Mouse (Mus musculus): ENCODE data around the gene Sema5a.

- TF ChIP-seq CTCF (IDR thresholded peaks at IDR 0.05; ENCODE audit: borderline replicate concordance, extremely low read depth, insufficient read depth, insufficient read length) (no peak), POLR2A (IDR thresholded peaks at IDR 0.05; ENCODE audit: borderline replicate concordance, extremely low read depth, insufficient read depth, insufficient read length, poor library complexity, severe bottlenecking) (no peak)
Measured at GRCm38 (mm10) chr15:32575212-32575611, 330.6 kb downstream of the Sema5a start.

All from brain, embryonic 14.5 days (tissue).